Mouse (Mus musculus): ENCODE measurements around the gene Krt17.
"Not testable (repeated sequence)": the region's sequence is repeated elsewhere in the genome, so short reads cannot be mapped to it uniquely, and the experiment has no call there.

Krt17 gene

GRCm38 (mm10) chr11:100260514-100261234 lies at the start of gene Krt17:
Gene Krt17 (minus strand): TSS chr11:100261029.
- no peak for DNase-seq (ENCODE audit: low spot score in 2 of 2)

GRCm38 (mm10) chr11:100308672-100309071 lies 47.8 kb upstream of the Krt17 start:
- DNase-seq (ENCODE audit: low spot score in 2 of 2): not testable (repeated sequence)

- DNase-seq (ENCODE audit: low spot score in 2 of 2): no peak
These were observed 47.1 kb upstream of the Krt17 start for GRCm38 (mm10) chr11:100307900-100308299.

- no peak for DNase-seq (ENCODE audit: low spot score in 2 of 2)
These were observed 40.5 kb upstream of the Krt17 start for GRCm38 (mm10) chr11:100301292-100301691.

- DNase-seq (ENCODE audit: low spot score in 2 of 2): peak in 1 of 2 experiments; percentile 42
These were observed 39.5 kb upstream of the Krt17 start for GRCm38 (mm10) chr11:100300293-100300692.

- peak; percentile 59 to 79 for DNase-seq (ENCODE audit: low spot score in 2 of 2)
These were observed 37.6 kb upstream of the Krt17 start for GRCm38 (mm10) chr11:100298274-100299036.

GRCm38 (mm10) chr11:100297801-100298200 lies 37.0 kb upstream of the Krt17 start:
- no peak for DNase-seq (ENCODE audit: low spot score in 2 of 2)

- peak; percentile 48 to 78 for DNase-seq (ENCODE audit: low spot score in 2 of 2)
These were observed 34.5 kb upstream of the Krt17 start for GRCm38 (mm10) chr11:100295308-100295707.

GRCm38 (mm10) chr11:100292884-100293283 lies 32.1 kb upstream of the Krt17 start:
- DNase-seq (ENCODE audit: low spot score in 2 of 2): no peak

GRCm38 (mm10) chr11:100290235-100290634 lies 29.4 kb upstream of the Krt17 start:
- DNase-seq (ENCODE audit: low spot score in 2 of 2): no peak

- DNase-seq (ENCODE audit: low spot score in 2 of 2): no peak
These were observed 28.1 kb upstream of the Krt17 start for GRCm38 (mm10) chr11:100288942-100289341.

- DNase-seq (ENCODE audit: low spot score in 2 of 2): no peak
These were observed 26.2 kb upstream of the Krt17 start for GRCm38 (mm10) chr11:100287024-100287423.

GRCm38 (mm10) chr11:100284988-100285387 lies 24.2 kb upstream of the Krt17 start:
- no peak for DNase-seq (ENCODE audit: low spot score in 2 of 2)

GRCm38 (mm10) chr11:100282549-100282948 lies 21.7 kb upstream of the Krt17 start:
- DNase-seq (ENCODE audit: low spot score in 2 of 2): peak in 1 of 2 experiments; percentile 44

GRCm38 (mm10) chr11:100281596-100282544 lies 21.0 kb upstream of the Krt17 start:
- peak; percentile 63 to 93 for DNase-seq (ENCODE audit: low spot score in 2 of 2)

- no peak for DNase-seq (ENCODE audit: low spot score in 2 of 2)
These were observed 17.9 kb upstream of the Krt17 start for GRCm38 (mm10) chr11:100278759-100279158.

GRCm38 (mm10) chr11:100277726-100278480 lies 17.1 kb upstream of the Krt17 start:
- no peak for DNase-seq (ENCODE audit: low spot score in 2 of 2)

- DNase-seq (ENCODE audit: low spot score in 2 of 2): no peak
These were observed 14.6 kb upstream of the Krt17 start for GRCm38 (mm10) chr11:100275466-100275865.

GRCm38 (mm10) chr11:100274719-100275118 lies 13.9 kb upstream of the Krt17 start:
- no peak for DNase-seq (ENCODE audit: low spot score in 2 of 2)

- no peak for DNase-seq (ENCODE audit: low spot score in 2 of 2)
These were observed 11.0 kb upstream of the Krt17 start for GRCm38 (mm10) chr11:100271878-100272277.

- DNase-seq (ENCODE audit: low spot score in 2 of 2): no peak
These were observed 9.0 kb upstream of the Krt17 start, which contains the start of gene Krt42 for GRCm38 (mm10) chr11:100269821-100270332. Gene Krt42 (minus strand): TSS chr11:100269871.

Measured in frontal cortex, postnatal 14 days (tissue).